ENCODE assay signal across 8 mouse cellular contexts in genomic region chr6:87590394-87591281, GRCm38 (mm10). TPM values are rescaled to one million over a fixed set of nuclear protein-coding genes. Genes with fewer than 3 reads are reported as not detected.
DNase-seq lines count a peak whose midpoint lies in the region; ATAC-seq and TF ChIP-seq lines count a peak whose summit lies in the region.

Gene Prokr1, minus strand, starts transcription at chr6:87590743.

- no peak within 1 kb of the TSS for H3K27ac ChIP-seq in intestine, postnatal 0 days (ENCODE audit: low read depth, low read length)
- no peak within 1 kb of the TSS for H3K27ac ChIP-seq in neural tube, embryonic 11.5 days (ENCODE audit: low read depth, low read length)

- ATAC-seq in granulocyte monocyte progenitor cell, adult 5-6 weeks (replicated peaks; ENCODE audit: poor library complexity, severe bottlenecking): peak; percentile 96
- peak; percentile 43 for ATAC-seq in intestine, postnatal 0 days
- peak; percentile 87 for ATAC-seq in neural tube, embryonic 11.5 days (ENCODE audit: insufficient read depth, low FRiP score, low TSS enrichment)

- peaks cover 11% of the 10 kb centered on the region; the same call in 1 of the 2 replicates for H3K27me3 ChIP-seq in intestine, postnatal 0 days (replicated peaks; ENCODE audit: control insufficient read depth, insufficient read depth, low read length)
- no peaks in the 10 kb centered on the region for H3K27me3 ChIP-seq in neural tube, embryonic 11.5 days (ENCODE audit: control insufficient read depth, insufficient read depth, low read length)

- peak; percentile 29 to 56 for DNase-seq in urinary bladder, adult 18-20 months (ENCODE audit: low spot score in 2 of 2)
- DNase-seq in urinary bladder, postnatal 10 days (ENCODE audit: low spot score): no peak
- peak; percentile 82 for DNase-seq in embryo, embryonic 10 days (ENCODE audit: low spot score)
- DNase-seq in lung, adult 18-20 months: peak; percentile 24 to 46
- peak; percentile 81 for DNase-seq in neural tube, embryonic 11.5 days (ENCODE audit: low spot score)
- DNase-seq in right cerebral cortex, postnatal 14 days: no peak

- H3K9ac ChIP-seq in intestine, postnatal 0 days (ENCODE audit: low read depth, low read length): no peak within 1 kb of the TSS
- H3K9ac ChIP-seq in neural tube, embryonic 11.5 days (ENCODE audit: low read length): peak within 1 kb of the TSS; percentile 56

- WGBS in intestine, postnatal 0 days: under 1% methylated on average over 34 of the region's 34 CpGs
- under 1% methylated on average over 34 of the region's 34 CpGs for WGBS in neural tube, embryonic 11.5 days

- peak within 1 kb of the TSS; percentile 92 for H3K4me2 ChIP-seq in intestine, postnatal 0 days (replicated peaks; ENCODE audit: low read depth)
- H3K4me2 ChIP-seq in neural tube, embryonic 11.5 days (ENCODE audit: low read depth): peak within 1 kb of the TSS; percentile 88

- H3K36me3 ChIP-seq in intestine, postnatal 0 days (ENCODE audit: control insufficient read depth, insufficient read depth): no peaks in the 10 kb centered on the region
- no peaks in the 10 kb centered on the region for H3K36me3 ChIP-seq in neural tube, embryonic 11.5 days (ENCODE audit: control insufficient read depth, insufficient read depth, low read length)

- 0 out of 2 replicates have a peak, but pooled peaks cover 3% of the 10 kb centered on the region for H3K4me1 ChIP-seq in intestine, postnatal 0 days (replicated peaks; ENCODE audit: control insufficient read depth, insufficient read depth, low read length)
- H3K4me1 ChIP-seq in neural tube, embryonic 11.5 days (ENCODE audit: control insufficient read depth, insufficient read depth, low read length): peaks cover 9% of the 10 kb centered on the region

- no peaks in the 10 kb centered on the region for H3K9me3 ChIP-seq in intestine, postnatal 0 days (ENCODE audit: control insufficient read depth)
- no peaks in the 10 kb centered on the region for H3K9me3 ChIP-seq in neural tube, embryonic 11.5 days (ENCODE audit: control insufficient read depth, low read length)

- TF ChIP-seq CTCF in intestine, postnatal 0 days (IDR thresholded peaks at IDR 0.05; ENCODE audit: low read depth): no peak

- H3K4me3 ChIP-seq in intestine, postnatal 0 days (ENCODE audit: low read depth, low read length): peak within 1 kb of the TSS; percentile 46
- H3K4me3 ChIP-seq in neural tube, embryonic 11.5 days (ENCODE audit: low read depth, low read length): peak within 1 kb of the TSS; percentile 41

RNA-seq across cellular contexts. Expression of gene Prokr1, which starts in this region (rescaled TPM):
- total RNA-seq in granulocyte monocyte progenitor cell, adult 5-6 weeks (2014; fragmentation: Nextera tagmentation): 0.15 and 1.6 TPM in 2 replicates
- total RNA-seq in granulocyte monocyte progenitor cell, adult 5-6 weeks (2017): 0.21 TPM in 1 of 2 replicates, not detected in the other
- polyA plus RNA-seq in intestine, postnatal 0 days (2015; fragmentation: Nextera tagmentation; extraction: Ambion mirVana): 0.63 and 1.0 TPM in 2 replicates
- polyA plus RNA-seq in neural tube, embryonic 11.5 days (2014; fragmentation: Nextera tagmentation; extraction: Ambion mirVana): 3.4 and 3.6 TPM in 2 replicates

Comparison
In these comparisons a context has a peak if more than half of its experiments do, and no peak if none do; other contexts are left out.
1. DNase-seq: peak in urinary bladder, adult 18-20 months (2 of 2), embryo, embryonic 10 days (single experiment), lung, adult 18-20 months (2 of 2) and neural tube, embryonic 11.5 days (single experiment); none in urinary bladder, postnatal 10 days (single experiment) and right cerebral cortex, postnatal 14 days (single experiment).
2. ATAC-seq: peak in every context shown above with its lines; median percentile 96 in granulocyte monocyte progenitor cell, adult 5-6 weeks; 87 in neural tube, embryonic 11.5 days; 43 in intestine, postnatal 0 days.